Mouse (Mus musculus): ENCODE data around the gene A530016L24Rik.

Gene A530016L24Rik

DNA sequence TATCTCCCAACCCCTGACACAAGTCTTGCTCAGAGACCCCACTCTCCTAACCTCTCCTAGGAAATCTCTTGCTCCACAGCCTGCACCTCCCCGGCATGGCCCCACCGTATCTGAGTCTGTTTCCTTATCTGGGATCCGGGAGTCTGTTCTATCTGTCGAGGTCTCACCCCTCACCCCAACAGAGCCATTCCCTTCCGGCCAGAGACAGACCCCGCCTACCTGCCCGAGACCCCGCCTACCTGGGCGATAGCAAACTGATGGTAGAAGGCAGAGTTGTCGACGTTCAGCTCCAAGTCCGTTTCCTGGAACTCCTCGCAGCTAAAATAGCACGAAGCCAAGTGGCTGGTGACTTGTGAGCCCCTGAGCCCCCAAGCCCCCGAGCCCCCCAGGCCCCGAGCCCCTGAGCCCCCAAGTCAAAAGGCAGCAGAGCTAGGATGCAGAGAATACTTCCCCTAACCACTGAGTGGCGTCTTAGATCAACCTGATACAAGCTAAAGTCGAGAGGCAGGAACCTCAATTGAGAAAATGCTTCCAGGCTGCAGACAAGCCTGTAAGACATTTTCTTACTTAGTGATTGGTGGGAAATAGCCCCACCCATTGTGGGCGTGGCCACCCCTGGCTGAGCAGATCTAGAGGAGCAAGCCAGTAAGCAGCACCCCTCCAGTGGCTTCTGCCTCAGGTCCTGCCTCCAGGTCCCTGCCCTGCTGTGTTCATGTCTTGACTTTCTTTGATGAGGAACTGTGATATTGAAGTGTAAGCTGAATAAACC is 13.9 kb downstream of the A530016L24Rik start:
- no peak for DNase-seq

DNA sequence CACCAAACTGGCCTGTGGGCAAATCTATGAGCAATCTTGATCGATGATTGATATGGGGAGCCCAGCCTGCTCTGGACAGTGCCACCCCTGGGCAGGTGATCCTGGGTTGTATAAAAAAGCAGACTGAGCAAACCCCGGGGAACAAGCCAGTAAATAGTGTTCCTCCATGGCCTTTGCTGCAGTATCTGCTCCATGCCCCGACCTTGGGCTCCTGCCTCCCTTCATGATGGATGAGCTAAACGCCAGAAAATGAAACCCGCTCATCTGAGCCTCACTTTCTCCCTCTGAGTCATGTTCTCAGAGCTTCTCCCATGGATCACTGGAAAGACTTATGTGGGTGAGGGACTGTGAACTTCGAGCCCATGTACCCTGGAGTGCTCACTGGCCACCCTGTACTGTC is 17.0 kb downstream of the A530016L24Rik start:
- no peak for DNase-seq

DNA sequence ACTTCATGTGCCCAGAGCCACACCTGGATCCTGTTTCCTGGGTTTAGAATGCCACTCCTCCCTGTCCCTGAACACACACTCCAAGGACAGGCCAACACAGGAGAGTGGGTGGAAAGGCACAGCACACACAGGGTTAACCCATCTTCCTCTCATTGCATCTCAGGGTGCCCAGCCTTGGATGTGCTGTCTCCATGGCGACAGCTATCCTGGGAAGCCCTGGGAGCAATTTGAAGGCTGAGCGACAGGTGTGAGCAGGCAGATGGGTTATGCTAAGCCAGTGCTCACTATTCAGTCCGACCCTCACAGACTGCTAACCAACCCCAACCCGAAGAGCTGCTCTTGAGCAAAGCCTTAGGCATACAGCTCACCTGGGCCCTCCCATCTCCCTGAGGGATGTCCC is 18.0 kb downstream of the A530016L24Rik start:
- DNase-seq: no peak

DNA sequence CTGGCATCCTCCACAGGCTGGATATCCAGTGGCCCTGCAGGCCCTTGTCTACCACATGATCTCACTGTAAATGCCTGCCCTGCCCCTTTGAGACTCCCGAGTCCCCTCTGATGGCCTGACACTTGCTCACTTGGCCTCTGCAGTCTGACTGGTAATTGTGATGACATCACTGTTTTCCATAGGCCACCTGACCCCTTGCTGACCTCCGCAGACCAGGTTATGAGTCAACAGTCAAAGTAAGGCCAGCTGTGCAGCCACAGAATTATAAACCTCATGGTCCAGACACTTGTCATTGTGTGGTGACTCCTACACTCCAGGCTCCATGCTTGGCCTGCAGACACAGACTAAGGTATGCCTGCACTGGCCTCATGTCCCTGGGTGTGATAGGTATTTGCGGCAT is 18.7 kb downstream of the A530016L24Rik start:
- DNase-seq: no peak

DNA sequence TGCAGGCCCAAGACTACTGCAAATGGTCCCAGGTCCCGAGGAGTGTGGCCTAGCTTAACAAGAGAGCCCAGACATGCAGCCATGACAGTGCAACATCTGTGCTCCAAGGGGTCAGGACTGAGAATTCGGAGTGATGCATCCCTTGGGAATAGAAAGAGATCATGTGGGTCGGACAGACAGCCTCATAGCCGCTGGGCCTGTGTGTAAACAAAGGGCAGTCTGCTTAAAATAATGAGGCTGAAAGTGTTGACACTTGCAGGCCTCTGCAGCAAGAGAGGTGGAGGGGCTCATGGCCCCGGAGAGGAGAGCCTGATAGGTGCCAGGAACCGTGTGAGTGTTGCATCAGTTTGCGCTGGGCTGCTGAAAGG is 21.1 kb downstream of the A530016L24Rik start:
- DNase-seq: no peak

DNA sequence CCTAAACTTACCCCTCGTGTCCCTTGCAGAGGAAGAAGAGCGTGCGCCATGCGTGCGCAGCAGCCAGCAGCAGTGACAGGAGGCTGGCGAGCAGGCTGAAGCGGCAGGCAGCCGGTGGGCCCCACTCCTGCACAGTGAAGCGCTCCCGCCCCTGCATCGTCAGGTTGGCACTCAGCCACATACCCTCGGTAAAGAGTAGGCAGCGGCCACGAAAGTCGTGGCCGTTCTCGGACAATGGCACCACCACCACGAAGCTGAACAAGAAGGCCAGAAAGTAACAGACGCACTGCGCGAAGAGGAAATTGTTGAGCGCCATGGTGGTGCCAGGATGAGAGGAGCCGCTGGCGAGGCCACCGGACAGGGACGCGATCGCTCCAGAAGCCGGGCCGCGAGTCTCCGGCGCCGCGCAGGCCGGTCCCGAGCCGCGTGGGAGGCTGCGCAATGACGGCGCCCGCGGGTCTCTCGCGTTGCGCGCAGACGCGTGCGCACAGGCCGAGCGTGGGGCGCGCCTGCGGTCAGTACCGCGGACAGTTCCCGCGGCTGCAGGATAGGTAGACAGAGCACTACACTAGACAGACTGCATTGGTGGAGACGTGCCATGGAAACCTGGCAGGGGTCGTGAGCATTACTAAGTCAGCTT is 21.6 kb downstream of the A530016L24Rik start:
- peak; percentile 43 to 53 for DNase-seq

DNA sequence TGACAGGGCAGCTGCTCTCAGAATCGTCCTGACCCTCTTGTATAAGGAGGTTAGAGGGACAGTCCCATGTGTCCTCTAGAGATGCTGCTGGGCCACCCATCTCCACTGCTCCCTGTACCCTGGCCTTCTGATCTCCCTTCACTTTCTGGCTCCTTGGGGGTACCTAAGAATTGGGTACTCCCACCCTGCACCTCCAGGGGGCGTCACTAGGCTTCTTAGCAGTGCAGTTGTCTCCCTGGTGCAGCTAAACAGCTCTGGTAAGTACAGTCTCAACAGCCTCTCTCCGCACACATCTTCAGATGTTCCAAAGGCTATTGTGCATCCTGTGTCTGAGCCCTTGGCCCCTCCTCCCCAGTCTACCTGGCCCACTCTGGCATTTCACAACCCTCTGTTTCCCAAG is 25.6 kb downstream of the A530016L24Rik start:
- no peak for DNase-seq

DNA sequence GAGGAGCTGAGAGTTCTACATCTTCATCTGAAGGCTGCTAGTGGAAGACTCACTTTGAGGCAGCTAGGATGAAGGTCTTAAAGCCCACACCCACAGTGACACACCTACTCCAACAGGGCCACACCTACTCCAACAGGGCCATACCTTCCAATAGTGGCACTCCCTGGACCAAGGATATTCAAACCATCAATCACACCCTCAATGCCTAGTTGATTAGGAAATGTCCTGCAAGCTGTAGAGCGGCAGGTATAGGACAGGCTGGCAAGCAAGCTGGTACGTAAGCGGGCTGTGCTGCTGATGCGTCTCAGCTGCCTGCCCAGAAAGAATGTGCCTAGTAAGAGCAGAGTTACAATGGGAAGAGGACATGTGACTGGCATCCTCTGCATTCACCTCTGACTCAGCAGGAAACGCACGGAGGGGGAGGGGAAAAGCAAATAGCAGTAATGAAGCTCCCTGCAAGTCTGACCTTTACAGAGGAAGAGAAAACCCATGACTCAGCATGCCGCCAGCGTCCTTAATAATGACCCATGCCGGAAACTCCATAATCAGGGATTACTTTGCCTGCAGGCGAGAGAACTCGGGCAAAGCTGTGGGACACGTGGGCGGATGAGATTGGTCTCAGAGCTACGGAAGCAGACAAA is 27.6 kb downstream of the A530016L24Rik start, which contains the start of gene Tmem179:
Gene Tmem179, minus strand, starts transcription at position 51 of the 641 bp plus-strand sequence.
- no peak for DNase-seq

- no peak for DNase-seq
These were observed 28.9 kb downstream of the A530016L24Rik start for GRCm38 (mm10) chr12:112518105-112518504.

DNA sequence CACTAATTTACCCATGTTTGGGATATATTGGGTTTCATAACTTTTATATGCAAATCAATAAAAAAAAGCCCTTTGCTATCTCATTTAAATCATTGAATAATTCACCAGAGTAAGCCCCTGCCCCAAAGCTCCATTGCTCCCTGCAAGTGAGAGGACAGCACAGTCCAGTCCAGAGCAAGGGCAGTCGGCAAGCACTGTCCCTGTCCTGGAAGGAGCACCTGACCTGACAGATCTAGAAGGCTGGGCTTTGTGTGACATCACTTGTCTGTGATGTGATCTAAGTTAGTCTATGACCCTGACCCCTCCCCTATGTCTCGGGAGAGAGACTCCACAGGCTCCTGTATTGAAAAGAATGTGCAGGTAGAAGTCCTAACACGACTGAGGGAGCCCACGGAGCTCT is 44.5 kb downstream of the A530016L24Rik start:
- DNase-seq: no peak

- no peak for DNase-seq
These were observed 48.0 kb downstream of the A530016L24Rik start for GRCm38 (mm10) chr12:112537233-112537632.

DNA sequence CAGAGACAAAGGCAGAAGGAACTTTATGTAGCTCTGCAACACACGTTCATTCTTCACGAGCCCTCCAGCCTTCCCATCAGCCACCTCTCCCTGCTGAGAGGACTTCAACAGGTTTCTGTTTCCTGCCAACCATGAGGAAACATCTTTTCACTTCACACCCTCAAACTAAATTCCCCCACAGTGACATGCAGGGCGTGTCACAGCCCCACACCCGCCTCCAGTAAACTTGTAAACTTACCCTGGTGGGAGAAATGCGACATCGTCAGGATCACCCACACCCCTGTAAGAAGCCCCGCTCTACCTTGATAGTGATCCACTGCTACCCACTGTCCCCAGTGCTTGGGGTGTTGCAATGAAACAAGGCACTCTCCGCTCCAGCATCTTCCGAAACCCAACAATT is 49.1 kb downstream of the A530016L24Rik start:
- DNase-seq: no peak

- no peak for DNase-seq
These were observed 50.3 kb downstream of the A530016L24Rik start for GRCm38 (mm10) chr12:112539466-112539965.

DNA sequence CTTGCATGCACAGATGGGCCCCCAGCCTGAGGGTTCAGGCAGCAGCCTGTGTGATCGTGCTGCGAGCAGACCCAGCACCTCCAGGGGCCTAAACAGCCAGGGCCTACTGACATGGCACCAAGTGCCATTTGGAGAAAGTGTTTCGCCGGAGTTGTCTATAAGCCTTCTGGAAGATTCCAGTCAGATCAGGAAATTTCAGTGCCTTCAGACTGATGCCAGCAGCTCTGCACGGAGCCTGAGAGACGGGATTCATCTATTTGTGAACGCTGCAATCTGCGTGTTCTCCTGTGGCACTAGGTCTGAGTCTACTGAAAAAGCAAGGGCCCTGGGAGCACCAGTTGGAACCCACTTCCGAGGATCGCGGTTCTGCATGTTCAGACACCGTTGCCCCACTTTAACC is 51.1 kb downstream of the A530016L24Rik start:
- no peak for DNase-seq

DNA sequence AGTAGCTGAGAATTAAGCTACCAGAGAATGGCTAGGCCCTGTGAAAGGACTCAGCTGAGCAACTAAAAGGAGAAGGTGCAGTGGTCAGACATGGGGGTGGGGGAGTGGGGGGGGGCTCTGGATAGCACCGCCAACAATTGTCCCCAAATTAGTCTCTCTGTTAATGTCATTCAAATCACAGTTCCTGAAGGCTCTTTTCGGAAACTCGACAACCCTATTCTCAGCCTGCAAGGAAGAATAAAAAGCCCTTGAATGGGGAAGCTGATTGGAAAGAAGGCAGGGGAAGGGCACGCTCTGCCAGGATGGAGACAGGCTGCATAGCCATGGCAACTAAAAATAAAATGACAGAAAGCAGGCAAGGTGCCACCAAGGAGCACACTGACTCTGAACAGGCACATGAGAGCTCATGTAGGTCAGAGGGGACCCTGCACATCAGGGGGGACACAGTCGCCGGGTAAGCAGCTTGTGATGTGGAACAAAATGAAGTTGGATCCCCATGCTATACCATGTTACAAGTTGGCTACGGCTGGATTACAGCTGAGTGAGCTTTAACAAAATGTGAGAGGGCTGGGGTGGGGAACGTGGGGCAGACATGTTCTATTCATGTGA is 52.3 kb downstream of the A530016L24Rik start:
- DNase-seq: peak; percentile 56 to 68

DNA sequence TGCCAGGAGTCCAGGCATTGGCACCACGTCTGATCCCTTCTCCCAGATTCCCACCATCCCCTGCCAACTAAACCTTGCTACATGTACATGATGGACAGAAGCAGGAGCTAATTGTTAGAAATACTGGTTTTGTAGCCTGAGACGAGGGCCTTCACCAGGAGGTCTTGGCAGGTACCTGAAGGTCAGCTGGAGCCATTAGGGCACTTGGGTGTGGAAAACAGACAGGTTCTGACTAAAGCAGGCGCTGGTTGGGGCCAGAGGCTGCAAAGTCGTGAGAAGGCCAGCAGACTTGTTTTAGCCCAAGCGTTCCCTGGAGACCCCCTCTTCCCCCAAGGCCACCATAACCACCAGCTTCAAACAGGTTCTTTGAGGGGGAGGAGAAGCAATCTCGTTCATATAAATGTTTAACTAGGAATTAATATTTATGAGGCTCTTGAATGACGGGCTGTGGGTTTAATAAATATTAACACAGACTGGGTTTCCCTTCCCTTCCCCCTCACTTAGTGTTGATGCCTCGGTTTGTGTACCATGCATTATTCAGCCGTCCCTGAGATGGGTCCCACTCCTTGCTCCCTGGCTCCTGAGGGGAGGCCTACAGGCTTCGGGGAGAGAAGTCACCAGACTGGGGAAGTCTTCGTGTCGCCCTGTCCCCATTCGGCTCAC is 53.1 kb downstream of the A530016L24Rik start:
- DNase-seq: no peak

DNA sequence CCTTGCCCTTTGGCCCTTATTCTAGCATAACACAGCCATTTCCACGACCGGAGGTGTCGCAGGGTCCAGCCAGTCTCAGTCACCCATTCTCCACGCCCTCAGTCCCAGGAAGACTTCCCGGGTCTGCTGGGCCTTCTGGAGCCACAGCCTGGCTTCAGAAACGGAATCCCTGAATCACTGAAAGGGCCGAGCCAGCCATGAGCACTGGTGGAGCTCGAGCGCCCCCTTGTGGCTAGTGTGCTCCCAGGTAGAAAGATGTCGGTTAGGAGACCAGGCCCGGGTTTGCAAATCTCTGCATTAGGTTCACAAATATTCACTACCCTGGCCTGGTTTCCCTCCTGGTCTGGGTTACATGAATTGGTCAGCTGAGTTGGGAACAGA is 53.7 kb downstream of the A530016L24Rik start:
- peak; percentile 96 to 98 for DNase-seq

DNA sequence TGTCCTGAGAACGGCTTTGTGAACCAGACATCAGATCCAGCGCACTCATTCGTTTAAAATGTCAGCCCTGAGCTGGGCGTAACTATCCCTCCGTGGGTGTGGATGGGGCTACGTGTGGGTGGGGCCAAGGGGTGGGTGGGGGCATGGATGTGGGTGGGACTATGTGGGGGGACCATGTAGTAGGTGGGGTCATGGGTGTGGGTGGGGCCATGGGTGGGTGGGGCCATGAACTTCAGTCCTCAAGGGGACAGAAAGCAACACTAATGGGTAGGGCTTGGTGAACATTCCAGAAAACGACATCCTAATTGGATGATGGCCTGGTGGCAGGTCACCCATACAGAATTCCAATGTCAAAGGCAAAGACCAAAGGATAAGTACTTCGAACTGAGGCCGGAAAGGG is 54.7 kb downstream of the A530016L24Rik start:
- DNase-seq: no peak

- no peak for DNase-seq
These were observed 55.9 kb downstream of the A530016L24Rik start for GRCm38 (mm10) chr12:112544946-112545701.

GRCm38 (mm10) chr12:112546110-112546509 is 56.9 kb downstream of the A530016L24Rik start:
- DNase-seq: no peak

GRCm38 (mm10) chr12:112549287-112549686 is 60.0 kb downstream of the A530016L24Rik start:
- no peak for DNase-seq
